Mouse (Mus musculus): ENCODE data around the gene Kng2.
"Not testable (repeated sequence)": the region's sequence is repeated elsewhere in the genome, so short reads cannot be mapped to it uniquely, and the experiment has no call there.

Gene Kng2

GRCm38 (mm10) chr16:23028966-23029600 is at the start of gene Kng2:
TSS of gene Kng2 (minus strand) at chr16:23029482.
- DNase-seq (ENCODE audit: low spot score) = not testable (repeated sequence)

- not testable (repeated sequence) for DNase-seq (ENCODE audit: low spot score)
Observed at GRCm38 (mm10) chr16:23077516-23077915, 48.2 kb upstream of the Kng2 start.

GRCm38 (mm10) chr16:23060781-23061325 is 31.6 kb upstream of the Kng2 start:
- not testable (repeated sequence) for DNase-seq (ENCODE audit: low spot score)

- DNase-seq (ENCODE audit: low spot score) = not testable (repeated sequence)
Observed at GRCm38 (mm10) chr16:23059630-23060029, 30.3 kb upstream of the Kng2 start.

- not testable (repeated sequence) for DNase-seq (ENCODE audit: low spot score)
Observed at GRCm38 (mm10) chr16:23057668-23058447, 28.6 kb upstream of the Kng2 start, which contains the start of gene Kng1. TSS of gene Kng1 (plus strand) at chr16:23057865.

- DNase-seq (ENCODE audit: low spot score) = peak; percentile 68
Observed at GRCm38 (mm10) chr16:23046319-23046718, 17.0 kb upstream of the Kng2 start.

GRCm38 (mm10) chr16:23040876-23041275 is 11.6 kb upstream of the Kng2 start:
- DNase-seq (ENCODE audit: low spot score) = no peak

GRCm38 (mm10) chr16:23039281-23039680 is 10.0 kb upstream of the Kng2 start:
- DNase-seq (ENCODE audit: low spot score) = no peak

GRCm38 (mm10) chr16:23037744-23038143 is 8.5 kb upstream of the Kng2 start:
- no peak for DNase-seq (ENCODE audit: low spot score)

GRCm38 (mm10) chr16:23033673-23034072 is 4.4 kb upstream of the Kng2 start:
- DNase-seq (ENCODE audit: low spot score) = no peak

GRCm38 (mm10) chr16:23030673-23031435 is 1.6 kb upstream of the Kng2 start:
- no peak for DNase-seq (ENCODE audit: low spot score)

- not testable (repeated sequence) for DNase-seq (ENCODE audit: low spot score)
Observed at GRCm38 (mm10) chr16:23027341-23027740, 1.9 kb downstream of the Kng2 start.

- DNase-seq (ENCODE audit: low spot score) = no peak
Observed at GRCm38 (mm10) chr16:23026582-23026981, 2.7 kb downstream of the Kng2 start.

GRCm38 (mm10) chr16:23025111-23025510 is 4.2 kb downstream of the Kng2 start:
- DNase-seq (ENCODE audit: low spot score) = no peak

- DNase-seq (ENCODE audit: low spot score) = not testable (repeated sequence)
Observed at GRCm38 (mm10) chr16:23020571-23020970, 8.7 kb downstream of the Kng2 start.

- not testable (repeated sequence) for DNase-seq (ENCODE audit: low spot score)
Observed at GRCm38 (mm10) chr16:23014645-23015044, 14.6 kb downstream of the Kng2 start.

- not testable (repeated sequence) for DNase-seq (ENCODE audit: low spot score)
Observed at GRCm38 (mm10) chr16:23013786-23014185, 15.5 kb downstream of the Kng2 start.

GRCm38 (mm10) chr16:22996951-22997350 is 32.3 kb downstream of the Kng2 start:
- not testable (repeated sequence) for DNase-seq (ENCODE audit: low spot score)

- no peak for DNase-seq (ENCODE audit: low spot score)
Observed at GRCm38 (mm10) chr16:22967383-22968030, 61.8 kb downstream of the Kng2 start.

- DNase-seq (ENCODE audit: low spot score) = no peak
Observed at GRCm38 (mm10) chr16:22963293-22963692, 66.0 kb downstream of the Kng2 start.

- no peak for DNase-seq (ENCODE audit: low spot score)
Observed at GRCm38 (mm10) chr16:22962256-22962655, 67.0 kb downstream of the Kng2 start.

- DNase-seq (ENCODE audit: low spot score) = no peak
Observed at GRCm38 (mm10) chr16:22961073-22961472, 68.2 kb downstream of the Kng2 start.

Measured in adipocyte (in vitro differentiated cells).